Mouse (Mus musculus) testis, adult 2 months (tissue): ENCODE results near the gene Tstd2. TPM values are rescaled to one million over a fixed set of nuclear protein-coding genes. Genes with fewer than 3 reads are reported as not detected.

Source experiments
- H3K27ac ChIP-seq: fragments of 200-500 bp; 2 replicates; pipeline ENCODE4 v1.5.1; 2012; ENCODE audit warnings: low read depth, low read length; ENCODE audit not compliant: control insufficient read depth, insufficient read depth
- H3K27me3 ChIP-seq: fragments of 200-500 bp; 2 replicates; pipeline ENCODE4 v1.6.1; 2012; ENCODE audit warnings: mild to moderate bottlenecking, low read length, moderate library complexity; ENCODE audit not compliant: control insufficient read depth, insufficient read depth
- H3K36me3 ChIP-seq: fragments of 200-500 bp; 2 replicates; pipeline ENCODE4 v1.6.1; 2012; ENCODE audit warnings: mild to moderate bottlenecking, low read length; ENCODE audit not compliant: control insufficient read depth, insufficient read depth
- H3K4me1 ChIP-seq: fragments of 200-500 bp; 2 replicates; pipeline ENCODE4 v1.6.1; 2012; ENCODE audit warnings: low read length; ENCODE audit not compliant: control insufficient read depth, insufficient read depth
- H3K4me3 ChIP-seq: fragments of 200-500 bp; 2 replicates; pipeline ENCODE4 v1.5.1; 2012; ENCODE audit warnings: low read depth, mild to moderate bottlenecking, low read length, moderate library complexity, mixed read lengths; ENCODE audit not compliant: control insufficient read depth
- CTCF ChIP-seq: fragments of 200-500 bp; IDR thresholded peaks from 2 replicates; pipeline ENCODE4 v1.5.1; 2012; ENCODE audit warnings: low read depth, mild to moderate bottlenecking, inconsistent platforms, low read length, moderate library complexity; ENCODE audit not compliant: control insufficient read depth, insufficient read depth, insufficient replicate concordance
- POLR2A ChIP-seq: fragments of 200-500 bp; IDR thresholded peaks from 2 replicates; pipeline ENCODE4 v1.6.1; 2012; ENCODE audit warnings: low read depth, mild to moderate bottlenecking, inconsistent platforms, low read length, moderate library complexity; ENCODE audit not compliant: control insufficient read depth
- polyA plus RNA-seq: library from polyadenylated mRNA; depleted of rRNA; stranded (reverse); fragments of >200 nt; gene quantifications from 2 replicates; pipeline ENCODE4 v1.2.3, GENCODE M21; 2012

Gene Tstd2
- polyA plus RNA-seq, 1 experiment, result 7.9 TPM

DNA sequence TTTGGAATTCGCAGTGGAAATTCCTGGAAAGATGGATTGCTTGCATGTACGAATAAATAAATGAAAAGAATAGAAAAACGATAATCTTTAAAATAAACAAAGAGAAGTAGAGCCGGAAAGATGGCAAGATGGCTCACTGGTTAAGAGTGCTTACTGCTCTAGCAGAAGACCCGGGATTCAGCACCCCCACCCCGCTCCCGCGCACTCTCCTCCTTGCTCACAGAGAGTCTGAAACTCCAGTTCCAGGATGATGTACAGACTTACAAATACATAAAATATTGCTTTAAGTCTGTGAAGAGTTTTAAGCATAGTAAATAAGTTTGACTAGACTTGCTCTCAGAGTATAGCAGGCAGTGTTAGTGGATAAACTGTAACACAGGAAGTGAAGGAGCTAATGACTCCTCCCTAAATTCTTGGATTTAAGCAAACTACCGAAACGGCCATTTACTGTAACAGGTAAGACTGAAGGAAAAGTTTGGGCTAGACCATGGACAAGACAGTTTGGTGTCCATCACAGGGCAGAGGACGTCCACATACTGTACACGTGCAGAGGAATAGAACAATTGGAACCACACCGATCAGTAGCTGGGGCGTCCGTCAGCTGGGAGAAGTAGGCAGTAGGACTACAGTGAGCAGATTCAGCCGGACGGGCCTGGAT, 736 bp downstream of the Tstd2 start:
- Histone ChIP-seq H3K36me3 (no peaks in the 10 kb centered on the region; the same call in 1 of the 2 replicates), H3K4me3 (peak overlapping the region; percentile 82), H3K27me3 (no peaks in the 10 kb centered on the region), H3K27ac (peak overlapping the region; percentile 59), H3K4me1 (peaks cover 6% of the 10 kb centered on the region)
- TF ChIP-seq CTCF (no peak), POLR2A (no peak)

DNA sequence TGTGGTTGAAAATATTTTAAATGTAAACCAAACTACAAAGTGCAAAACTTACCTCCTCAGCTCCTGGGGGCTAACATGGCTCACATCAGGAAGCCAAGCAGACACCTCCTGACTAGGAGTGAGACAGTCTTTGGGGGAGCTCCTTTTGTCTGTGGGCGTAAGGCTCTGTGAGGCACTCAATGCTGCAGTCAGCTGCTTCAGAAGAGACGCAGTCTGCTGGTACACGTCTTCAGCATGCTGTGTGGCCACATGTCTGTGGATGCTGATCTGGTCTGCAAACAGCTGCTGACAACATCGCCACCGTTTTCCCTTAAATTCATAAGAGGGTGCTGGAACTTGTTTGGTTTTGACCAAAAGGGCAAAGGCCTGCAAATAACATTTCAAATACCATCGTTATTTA, 6.7 kb downstream of the Tstd2 start:
- Histone ChIP-seq H3K27me3 (no peaks in the 10 kb centered on the region), H3K27ac (no peak overlapping the region), H3K36me3 (no peaks in the 10 kb centered on the region; the same call in none of the 2 replicates), H3K4me1 (no peaks in the 10 kb centered on the region), H3K4me3 (no peak overlapping the region)
- TF ChIP-seq POLR2A (no peak), CTCF (no peak)

DNA sequence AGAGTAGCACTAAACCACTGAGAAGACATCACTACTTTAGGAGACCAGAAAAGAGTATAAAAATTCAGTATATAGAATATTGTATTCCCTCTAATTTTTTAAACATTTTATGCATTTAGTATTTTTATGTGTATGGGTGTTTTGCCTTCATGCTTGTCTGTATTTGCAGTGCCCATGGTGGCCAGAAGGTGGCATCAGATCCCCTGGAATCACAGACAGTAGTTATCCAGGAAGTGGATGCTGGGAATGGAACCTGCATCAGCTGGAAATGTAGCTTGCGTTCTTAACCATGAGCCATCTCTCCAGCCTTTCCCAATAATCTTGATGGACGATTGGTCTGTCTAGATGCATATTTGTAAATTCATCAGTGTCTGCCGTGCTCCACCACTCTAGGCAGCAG, 8.3 kb downstream of the Tstd2 start:
- Histone ChIP-seq H3K4me3 (no peak overlapping the region), H3K27me3 (no peaks in the 10 kb centered on the region), H3K27ac (no peak overlapping the region), H3K36me3 (peaks cover 2% of the 10 kb centered on the region), H3K4me1 (no peaks in the 10 kb centered on the region)
- peak; percentile 40; the same call in 1 of the 2 replicates for TF ChIP-seq CTCF
- no peak for TF ChIP-seq POLR2A

DNA sequence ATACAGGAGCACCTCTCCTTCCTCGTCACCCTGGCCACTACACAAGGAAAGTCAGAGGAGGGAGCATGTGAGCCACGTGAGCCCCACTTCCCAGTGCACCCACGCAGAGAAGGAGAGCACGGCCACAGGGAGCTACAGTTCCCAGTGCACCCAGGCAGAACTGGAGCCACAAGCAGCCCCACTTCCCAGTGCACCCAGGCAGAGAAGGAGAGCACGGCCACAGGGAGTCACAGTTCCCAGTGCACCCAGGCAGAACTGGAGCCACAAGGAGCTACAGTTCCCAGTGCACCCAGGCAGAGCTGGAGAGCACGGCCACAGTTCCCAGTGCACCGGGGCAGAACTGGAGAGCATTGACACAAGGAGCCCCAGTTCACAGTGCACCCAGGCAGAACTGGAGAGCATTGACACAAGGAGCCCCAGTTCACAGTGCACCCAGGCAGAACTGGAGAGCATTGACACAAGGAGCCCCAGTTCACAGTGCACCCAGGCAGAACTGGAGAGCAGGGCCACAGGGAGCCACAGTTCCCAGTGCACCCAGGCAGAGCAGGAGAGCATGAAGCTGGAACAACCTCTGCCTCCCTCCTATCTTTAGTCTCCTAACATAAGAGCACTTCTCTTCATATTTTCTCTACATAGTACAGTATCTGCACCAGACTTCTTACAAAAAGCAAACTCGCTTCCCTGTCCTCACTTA, 9.0 kb downstream of the Tstd2 start:
- Histone ChIP-seq H3K4me3 (no peak overlapping the region), H3K4me1 (no peaks in the 10 kb centered on the region), H3K27ac (no peak overlapping the region), H3K36me3 (peaks cover 2% of the 10 kb centered on the region), H3K27me3 (no peaks in the 10 kb centered on the region)
- no peak for TF ChIP-seq CTCF
- TF ChIP-seq POLR2A, result no peak

DNA sequence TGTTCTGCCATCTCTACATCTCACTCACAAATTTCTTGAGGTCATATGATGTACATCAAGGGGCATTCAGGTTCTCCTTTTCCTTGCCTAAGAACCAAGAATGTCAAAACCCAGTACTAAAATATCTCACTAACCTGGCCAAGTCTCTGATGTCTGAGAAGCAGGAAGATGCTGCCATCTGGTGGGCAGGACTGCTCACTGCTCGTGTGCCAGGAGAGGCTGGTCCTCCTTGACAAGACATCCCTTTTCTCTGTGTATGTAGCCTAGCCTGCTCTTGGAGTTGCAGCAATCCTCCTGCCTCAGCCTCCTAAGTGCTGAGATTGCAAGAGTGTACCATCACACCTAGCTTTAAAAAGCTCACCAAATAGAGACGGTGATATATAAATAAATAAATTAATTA, 12.0 kb downstream of the Tstd2 start:
- Histone ChIP-seq H3K36me3 (peaks cover 4% of the 10 kb centered on the region; the same call in 1 of the 2 replicates), H3K4me1 (no peaks in the 10 kb centered on the region), H3K27me3 (no peaks in the 10 kb centered on the region), H3K27ac (no peak overlapping the region), H3K4me3 (peak overlapping the region; percentile 27; the same call in 1 of the 2 replicates)
- TF ChIP-seq POLR2A, result no peak
- TF ChIP-seq CTCF, result peak; percentile 86; the same call in 1 of the 2 replicates

DNA sequence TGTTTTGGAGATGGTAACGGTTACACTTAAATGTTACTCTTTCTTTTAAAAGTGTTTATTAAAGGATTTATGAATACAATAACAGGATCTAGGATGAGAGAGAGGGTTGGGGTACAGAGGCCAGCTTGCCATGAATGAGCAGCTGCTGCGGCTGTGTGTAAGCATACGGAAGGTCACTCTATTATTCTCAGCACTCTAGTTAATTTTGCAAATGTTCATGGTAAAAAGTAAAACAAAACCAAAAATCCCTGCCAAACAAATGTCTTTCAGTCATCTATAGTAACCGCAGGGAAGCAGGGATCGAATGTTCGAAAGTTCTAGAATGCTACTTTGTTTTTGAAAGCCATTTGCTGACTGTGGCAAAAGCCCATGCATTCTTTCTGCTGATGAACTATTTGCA, 15.1 kb downstream of the Tstd2 start:
- H3K27me3 ChIP-seq, result no peaks in the 10 kb centered on the region
- no peaks in the 10 kb centered on the region for H3K4me1 ChIP-seq
- H3K36me3 ChIP-seq, result peaks cover 9% of the 10 kb centered on the region
- H3K27ac ChIP-seq, result no peak overlapping the region
- no peak overlapping the region for H3K4me3 ChIP-seq
- no peak for TF ChIP-seq CTCF
- no peak for TF ChIP-seq POLR2A

DNA sequence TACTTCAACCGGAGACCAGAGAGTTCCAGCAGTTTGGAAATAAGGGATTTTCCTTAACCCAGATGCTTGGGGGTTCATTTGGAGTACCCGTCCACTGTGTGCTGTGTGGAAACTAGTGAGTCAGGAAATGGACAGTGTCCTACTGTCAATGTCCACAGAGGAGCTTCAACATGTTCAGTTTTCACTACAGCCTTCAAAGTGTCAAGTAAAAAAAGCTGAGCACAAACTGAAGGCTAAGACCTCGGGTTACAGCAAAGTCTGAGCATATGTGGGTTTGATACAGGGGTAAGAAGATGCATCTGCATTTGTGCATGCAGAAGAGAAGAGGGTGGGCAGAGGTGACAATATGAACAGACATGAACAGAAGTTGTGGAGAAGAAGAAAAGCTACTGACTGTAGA, 17.7 kb downstream of the Tstd2 start:
- Histone ChIP-seq H3K36me3 (peaks cover 8% of the 10 kb centered on the region), H3K4me3 (no peak overlapping the region), H3K27ac (no peak overlapping the region), H3K4me1 (no peaks in the 10 kb centered on the region; the same call in 1 of the 2 replicates), H3K27me3 (no peaks in the 10 kb centered on the region)
- TF ChIP-seq POLR2A (no peak), CTCF (no peak)
